Mouse (Mus musculus) C2C12 (cell line): ENCODE results near the gene C330021F23Rik.

Source experiments
- CTCF ChIP-seq: IDR thresholded peaks from one replicate; pipeline ENCODE4 v1.5.1; 2011; ENCODE audit not compliant: control insufficient read depth, insufficient read depth, insufficient read length
- MYOG ChIP-seq: IDR thresholded peaks from one replicate; pipeline ENCODE4 v1.6.1; 2011; ENCODE audit not compliant: control insufficient read depth, insufficient read length; ENCODE audit errors: extremely low read depth

DNA sequence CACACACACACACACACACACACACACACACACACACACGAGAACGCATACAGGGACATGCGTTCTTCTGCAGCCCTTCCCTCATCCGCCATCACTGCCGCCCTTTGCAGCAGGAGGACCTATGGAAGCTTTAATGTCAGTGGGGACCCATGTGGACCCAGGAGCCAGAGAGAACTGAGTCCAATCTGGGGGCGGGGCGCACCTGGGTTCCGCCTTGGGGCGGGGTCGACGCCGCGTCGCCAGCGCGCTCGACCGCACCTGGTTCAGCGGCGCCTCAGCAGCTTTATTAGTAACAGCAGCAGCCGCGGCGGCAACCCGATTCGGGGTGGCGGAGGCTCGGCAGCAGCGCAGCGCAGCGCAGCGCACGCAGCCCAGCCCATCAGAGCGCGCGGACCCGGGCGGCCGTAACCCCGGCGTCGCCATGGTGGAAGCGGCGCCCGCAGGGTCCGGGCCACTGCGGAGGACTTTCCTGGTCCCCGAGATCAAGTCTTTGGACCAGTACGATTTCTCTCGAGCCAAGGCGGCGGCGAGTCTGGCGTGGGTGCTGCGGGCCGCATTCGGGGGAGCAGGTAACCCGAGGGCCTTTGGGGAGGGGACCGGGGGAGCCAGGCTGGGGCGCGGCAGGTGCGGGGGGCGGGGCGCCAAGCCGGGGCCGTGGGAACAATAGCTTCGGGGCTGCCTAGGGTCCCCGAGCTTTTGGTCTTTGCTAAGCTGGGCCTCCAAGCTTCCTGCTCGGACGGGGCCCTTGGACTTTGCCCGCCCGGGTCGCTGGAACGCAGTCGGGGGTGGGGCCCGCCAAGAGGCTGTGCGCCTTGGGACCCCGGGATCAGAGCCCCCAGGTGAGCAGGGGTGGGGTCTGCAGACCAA is 19.8 kb downstream of the C330021F23Rik start:
- TF ChIP-seq MYOG (no peak), CTCF (no peak)
